Mouse (Mus musculus) intestine, embryonic 14.5 days (tissue): ENCODE measurements around the gene Wasf2. TPM values are rescaled to one million over a fixed set of nuclear protein-coding genes. Genes with fewer than 3 reads are reported as not detected.

ENCODE experiments used
- ATAC-seq: fragments of 200-750 bp; cut with Nextera tagmentation; replicated peaks from 2 replicates; pipeline ENCODE4 v1.8.0; 2017; ENCODE audit warnings: low read depth, moderate number of reproducible peaks, moderate TSS enrichment, moderate library complexity; ENCODE audit not compliant: low FRiP score, low TSS enrichment
- DNase-seq: peaks from one replicate; pipeline ENCODE4 v3.0.0-alpha.2; 2018; ENCODE audit warnings: low spot score
- H3K27ac ChIP-seq: fragments of 300-500 bp; sonication (generic); 2 replicates; pipeline ENCODE4 v1.5.1; 2014; ENCODE audit warnings: low read depth, mild to moderate bottlenecking, control low read depth
- H3K27me3 ChIP-seq: fragments of 300-500 bp; sonication (generic); replicated peaks from 2 replicates; pipeline ENCODE4 v1.6.1; 2014; ENCODE audit warnings: low read length, control low read depth; ENCODE audit not compliant: control insufficient read depth, insufficient read depth
- H3K36me3 ChIP-seq: fragments of 300-500 bp; sonication (generic); 2 replicates; pipeline ENCODE4 v1.6.1; 2014; ENCODE audit warnings: low read length, control low read depth; ENCODE audit not compliant: control insufficient read depth, insufficient read depth
- H3K4me1 ChIP-seq: fragments of 300-500 bp; sonication (generic); replicated peaks from 2 replicates; pipeline ENCODE4 v1.6.1; 2014; ENCODE audit warnings: low read length, control low read depth, mixed read lengths; ENCODE audit not compliant: control insufficient read depth, insufficient read depth
- H3K4me2 ChIP-seq: fragments of 300-500 bp; sonication (generic); 2 replicates; pipeline ENCODE4 v1.6.1; 2014; ENCODE audit warnings: low read length
- H3K4me3 ChIP-seq: fragments of 300-500 bp; sonication (generic); 2 replicates; pipeline ENCODE4 v1.5.1; 2014; ENCODE audit warnings: low read depth, low read length, control low read depth, mixed read lengths
- H3K9ac ChIP-seq: fragments of 300-500 bp; sonication (generic); 2 replicates; pipeline ENCODE4 v1.6.1; 2014; ENCODE audit warnings: mild to moderate bottlenecking, low read length
- H3K9me3 ChIP-seq: fragments of 300-500 bp; sonication (generic); 2 replicates; pipeline ENCODE4 v1.6.1; 2016; ENCODE audit warnings: low read length, control low read depth; ENCODE audit not compliant: control insufficient read depth
- WGBS: fragments of 180-500 bp; shearing (Covaris S2); extraction: QIAGEN DNeasy Blood & Tissue Kit; methylation state at CpG from one replicate; pipeline ENCODE4 v1.1.7; 2014; 5-methylcytosine and 5-hydroxymethylcytosine counted together
- polyA plus RNA-seq: library from polyadenylated mRNA; unstranded; fragments of >200 nt; fragmentation: Nextera tagmentation; extraction: Ambion mirVana; gene quantifications from 2 replicates; pipeline ENCODE4 v1.2.1, GENCODE M21; 2014

The Wasf2 gene
- polyA plus RNA-seq, 1 experiment from 2014 or later, result 79.6 TPM

DNA sequence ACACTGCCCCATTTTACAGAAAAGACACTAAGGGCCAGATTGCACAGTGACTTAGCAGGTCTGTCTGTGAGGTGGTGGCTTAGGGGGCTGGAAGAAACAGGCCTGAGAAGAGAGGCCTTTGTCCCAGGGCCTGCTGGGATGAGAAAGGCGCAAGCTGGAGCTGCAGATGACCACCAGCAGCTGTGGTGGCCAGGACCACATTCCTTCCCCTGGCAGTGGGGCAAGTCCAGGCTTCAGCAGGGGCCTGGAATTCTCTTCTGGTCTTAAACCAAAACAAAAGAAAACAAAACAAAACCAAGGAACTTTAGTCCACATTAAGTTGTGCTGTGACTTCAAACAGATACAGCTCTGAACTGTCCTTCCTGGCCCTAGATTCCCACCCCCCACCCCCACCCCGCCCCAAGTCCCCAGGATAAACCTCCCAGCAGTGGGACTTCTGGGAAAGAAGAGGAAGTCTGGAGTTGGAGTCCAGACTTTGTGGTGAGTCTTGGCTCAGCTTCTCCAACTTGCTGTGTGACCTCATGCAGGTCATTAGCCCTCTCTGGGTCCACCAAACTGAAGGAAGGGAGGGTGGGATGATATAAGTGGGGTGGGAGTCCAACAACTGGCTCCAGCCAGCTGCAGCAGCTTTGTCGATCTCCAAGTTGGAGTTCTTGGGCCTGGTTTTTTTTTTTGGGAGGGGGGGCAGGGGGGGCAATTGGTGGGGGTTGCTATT lies 13.4 kb upstream of the Wasf2 start:
- peaks cover 22% of the 10 kb centered on the region for H3K4me1 ChIP-seq
- H3K9me3 ChIP-seq, result no peaks in the 10 kb centered on the region
- H3K4me3 ChIP-seq, result no peak overlapping the region
- no peak overlapping the region for H3K9ac ChIP-seq
- H3K27ac ChIP-seq, result peak overlapping the region; percentile 81
- ATAC-seq (no peak), DNase-seq (no peak)
- no peaks in the 10 kb centered on the region for H3K36me3 ChIP-seq
- WGBS, result 35% methylated on average over 3 of the region's 3 CpGs
- no peaks in the 10 kb centered on the region for H3K27me3 ChIP-seq
- H3K4me2 ChIP-seq, result peak overlapping the region; percentile 20; the same call in 1 of the 2 replicates

DNA sequence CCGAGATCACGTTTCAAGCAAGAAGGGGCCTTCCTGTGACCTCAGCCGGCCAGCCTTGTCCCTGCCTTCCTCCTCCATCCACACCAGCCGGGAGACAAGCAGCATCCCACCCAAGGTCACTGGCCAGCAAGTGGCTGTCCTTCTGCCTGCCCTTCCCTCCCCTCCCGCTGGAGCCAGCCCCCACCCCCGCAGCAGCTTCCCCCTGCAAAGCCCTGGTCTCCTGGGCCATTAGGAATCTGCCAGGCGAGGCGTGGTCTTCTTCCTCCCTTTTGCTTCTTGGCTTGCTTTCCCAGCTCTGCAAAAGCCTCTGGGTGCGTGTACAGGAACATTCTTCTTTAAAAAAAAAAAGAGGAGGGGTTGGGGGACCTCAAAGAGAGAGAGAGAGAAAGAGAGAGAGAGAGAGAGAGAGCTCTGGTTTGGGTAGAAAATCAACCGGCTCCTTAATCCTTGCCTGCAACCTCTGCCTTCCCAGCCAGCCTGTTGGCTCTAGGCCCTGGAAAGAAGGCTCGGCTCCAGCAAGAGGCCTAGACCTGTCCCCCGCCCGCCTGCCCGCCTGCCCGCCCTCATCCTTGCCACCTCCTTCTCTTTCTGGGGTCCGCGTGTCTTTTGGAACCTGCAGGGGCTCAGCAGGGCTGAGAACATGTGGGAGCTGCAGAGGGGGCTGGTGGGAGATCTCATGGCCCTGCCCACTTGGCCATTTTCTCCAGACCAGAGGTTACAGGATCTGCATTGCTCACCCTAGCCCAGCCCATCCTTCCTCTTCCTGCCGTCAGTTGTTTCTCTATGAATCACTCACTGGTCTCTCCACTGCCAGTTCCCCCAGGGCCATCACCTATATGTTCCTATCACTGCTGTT lies 12.5 kb upstream of the Wasf2 start:
- Histone ChIP-seq H3K27ac (peak overlapping the region; percentile 81), H3K4me3 (no peak overlapping the region), H3K9ac (no peak overlapping the region), H3K27me3 (no peaks in the 10 kb centered on the region), H3K36me3 (no peaks in the 10 kb centered on the region), H3K4me1 (peaks cover 26% of the 10 kb centered on the region), H3K4me2 (peak overlapping the region; percentile 20; the same call in 1 of the 2 replicates), H3K9me3 (no peaks in the 10 kb centered on the region)
- WGBS, result 17% methylated on average over 18 of the region's 18 CpGs
- ATAC-seq, result 0 out of 2 replicates have a peak, but pooled peaks have one; percentile 25
- peak; percentile 73 for DNase-seq

DNA sequence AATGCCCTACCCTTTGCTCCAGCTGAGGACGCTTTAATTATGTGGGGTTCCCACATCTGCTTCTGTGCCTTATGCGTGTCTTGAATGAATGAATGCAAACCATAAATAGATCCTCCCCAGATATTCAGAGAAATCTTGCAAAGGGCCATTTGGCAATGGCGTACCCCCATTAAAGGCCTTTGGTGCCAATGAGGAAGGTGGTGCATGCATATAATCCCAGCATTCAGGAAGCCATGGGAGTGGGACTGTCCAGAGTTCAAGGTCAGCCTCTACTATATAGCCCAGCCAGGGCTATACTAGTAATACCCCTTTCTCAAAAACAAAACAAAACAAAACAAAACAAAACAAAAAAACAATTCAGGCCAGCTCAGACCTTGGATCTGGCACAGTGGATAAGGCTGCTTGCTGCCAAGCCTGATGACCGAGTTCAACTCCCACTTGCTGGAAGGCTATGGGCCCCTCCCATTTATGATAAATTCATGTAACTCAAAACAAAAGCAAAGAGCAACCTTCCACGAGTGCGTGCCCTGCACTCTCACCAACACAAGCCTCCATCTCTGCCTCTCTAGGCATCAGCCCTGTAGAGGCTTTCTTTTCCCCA lies 11.4 kb upstream of the Wasf2 start:
- Histone ChIP-seq H3K27ac (no peak overlapping the region), H3K27me3 (no peaks in the 10 kb centered on the region), H3K4me1 (peaks cover 26% of the 10 kb centered on the region), H3K9ac (no peak overlapping the region), H3K4me2 (no peak overlapping the region), H3K36me3 (no peaks in the 10 kb centered on the region), H3K4me3 (no peak overlapping the region), H3K9me3 (0 out of 2 replicates have a peak, but pooled peaks cover 1% of the 10 kb centered on the region)
- ATAC-seq (no peak), DNase-seq (no peak)
- 84% methylated on average over 6 of the region's 6 CpGs for WGBS

DNA sequence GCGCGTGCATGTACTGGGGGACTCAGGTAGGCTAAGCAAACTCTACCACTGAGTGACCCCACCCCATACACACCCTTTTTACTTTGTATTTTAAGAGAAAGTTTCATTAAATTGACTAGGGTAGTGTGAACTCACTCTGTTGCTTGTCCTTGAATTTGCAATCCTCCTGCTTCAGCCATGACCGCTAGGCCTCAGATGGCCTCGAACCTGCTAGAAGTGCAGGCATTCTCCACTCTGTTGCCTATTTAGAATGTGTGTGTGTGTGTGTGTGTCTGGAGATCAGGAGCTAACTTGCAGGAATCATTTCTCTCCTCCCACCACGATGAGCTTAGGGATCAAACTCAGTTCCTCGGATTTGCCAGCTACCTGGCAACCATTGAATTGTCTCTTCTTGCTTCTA lies 10.7 kb upstream of the Wasf2 start:
- Histone ChIP-seq H3K4me2 (no peak overlapping the region), H3K27me3 (no peaks in the 10 kb centered on the region), H3K4me3 (no peak overlapping the region), H3K36me3 (no peaks in the 10 kb centered on the region), H3K9ac (no peak overlapping the region), H3K27ac (no peak overlapping the region), H3K4me1 (peaks cover 26% of the 10 kb centered on the region), H3K9me3 (0 out of 2 replicates have a peak, but pooled peaks cover 6% of the 10 kb centered on the region)
- 83% methylated on average over 6 of the region's 6 CpGs for WGBS
- DNase-seq, result no peak
- no peak for ATAC-seq

DNA sequence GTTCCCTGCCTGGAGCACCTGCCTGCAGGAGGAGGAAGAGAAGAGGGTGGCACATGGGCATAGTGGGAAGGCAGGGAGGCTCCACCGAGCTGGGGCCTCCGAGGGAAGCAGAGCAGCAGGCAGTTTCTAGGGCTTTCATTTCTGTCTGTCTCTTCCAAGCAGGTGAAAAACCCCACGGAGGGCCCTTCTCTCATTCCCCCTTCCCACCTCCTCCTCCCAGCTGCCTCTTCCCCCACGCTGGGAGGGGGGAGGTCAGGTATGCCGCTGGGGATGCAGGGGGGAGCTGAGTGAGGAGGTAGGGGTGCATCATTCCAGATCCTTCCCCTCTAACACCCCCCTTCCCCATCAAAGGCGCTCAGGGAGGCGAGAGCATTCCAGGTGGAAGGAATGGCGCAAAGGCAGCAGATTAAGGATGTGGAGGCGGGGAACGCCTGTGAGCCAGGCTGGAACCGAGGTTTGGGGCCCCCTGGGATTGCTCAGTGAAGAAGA lies 9.4 kb upstream of the Wasf2 start:
- Histone ChIP-seq H3K9me3 (0 out of 2 replicates have a peak, but pooled peaks cover 6% of the 10 kb centered on the region), H3K27me3 (no peaks in the 10 kb centered on the region), H3K27ac (no peak overlapping the region), H3K4me3 (no peak overlapping the region), H3K4me2 (no peak overlapping the region), H3K9ac (no peak overlapping the region), H3K36me3 (no peaks in the 10 kb centered on the region), H3K4me1 (peaks cover 26% of the 10 kb centered on the region)
- peak; percentile 61 for DNase-seq
- WGBS, result 12% methylated on average over 11 of the region's 11 CpGs
- ATAC-seq, result peak; percentile 25; the same call in 1 of the 2 replicates

DNA sequence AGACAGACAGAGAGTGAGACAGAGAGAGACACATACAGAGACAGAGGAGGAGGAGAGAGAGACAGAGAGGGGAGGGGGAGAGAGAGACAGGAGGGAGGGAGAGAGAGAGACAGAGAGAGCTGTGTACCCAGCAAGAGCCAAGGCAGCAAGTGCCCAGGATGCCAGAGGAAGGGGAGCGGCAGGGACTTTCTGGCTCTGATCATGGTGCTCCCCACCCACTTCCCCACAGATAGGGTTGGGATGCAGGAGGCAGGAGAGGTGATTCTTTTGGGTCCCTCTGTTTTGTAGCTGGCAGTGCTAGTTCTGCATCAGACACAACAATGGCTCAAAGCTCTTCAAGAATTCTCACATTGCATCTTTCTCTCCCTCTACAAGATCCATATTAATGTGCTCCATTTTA lies 8.9 kb upstream of the Wasf2 start:
- no peak overlapping the region for H3K4me2 ChIP-seq
- H3K27ac ChIP-seq, result no peak overlapping the region
- no peaks in the 10 kb centered on the region for H3K36me3 ChIP-seq
- ATAC-seq (no peak), DNase-seq (peak; percentile 48)
- H3K9ac ChIP-seq, result no peak overlapping the region
- peaks cover 26% of the 10 kb centered on the region for H3K4me1 ChIP-seq
- 62% methylated on average over 1 of the region's 1 CpGs for WGBS
- H3K27me3 ChIP-seq, result no peaks in the 10 kb centered on the region
- H3K9me3 ChIP-seq, result 0 out of 2 replicates have a peak, but pooled peaks cover 6% of the 10 kb centered on the region
- H3K4me3 ChIP-seq, result no peak overlapping the region

DNA sequence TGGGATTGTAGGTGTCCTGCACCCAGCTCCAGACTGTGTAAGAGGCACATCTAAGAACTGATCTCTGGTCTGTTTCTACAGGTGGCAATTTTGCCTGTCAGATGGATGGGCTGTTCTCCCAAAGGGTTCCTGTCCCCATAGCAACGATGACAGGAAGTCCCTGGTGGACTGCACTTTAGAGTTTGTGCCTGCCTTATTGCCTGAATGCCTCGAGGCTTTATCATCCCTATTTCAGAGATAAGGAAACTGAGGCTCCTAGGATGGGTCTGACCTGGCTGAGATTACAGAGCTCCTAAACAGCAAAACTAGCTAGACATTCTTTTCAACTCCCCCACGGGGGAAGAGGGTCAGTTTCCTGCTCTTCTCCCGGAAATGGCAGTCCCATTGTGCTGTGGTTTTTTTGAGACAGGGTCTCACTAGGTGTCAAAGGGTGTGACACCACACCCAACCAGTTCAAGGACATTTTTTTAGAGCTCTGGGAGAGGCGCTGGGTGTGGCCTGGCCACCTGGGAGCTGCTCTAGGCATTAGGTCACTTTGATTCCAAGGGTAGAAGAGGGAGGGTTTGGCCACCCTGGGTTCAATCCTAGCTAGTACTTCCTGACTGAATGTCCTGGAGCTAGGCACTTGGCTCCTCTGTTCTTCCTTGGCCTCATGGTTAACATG lies 8.2 kb upstream of the Wasf2 start:
- no peak overlapping the region for H3K4me2 ChIP-seq
- ATAC-seq (no peak), DNase-seq (peak; percentile 55)
- no peaks in the 10 kb centered on the region for H3K27me3 ChIP-seq
- H3K9me3 ChIP-seq, result 0 out of 2 replicates have a peak, but pooled peaks cover 6% of the 10 kb centered on the region
- H3K4me3 ChIP-seq, result no peak overlapping the region
- no peaks in the 10 kb centered on the region for H3K36me3 ChIP-seq
- 31% methylated on average over 5 of the region's 5 CpGs for WGBS
- peak overlapping the region; percentile 1; the same call in 1 of the 2 replicates for H3K27ac ChIP-seq
- H3K9ac ChIP-seq, result no peak overlapping the region
- H3K4me1 ChIP-seq, result peaks cover 19% of the 10 kb centered on the region

DNA sequence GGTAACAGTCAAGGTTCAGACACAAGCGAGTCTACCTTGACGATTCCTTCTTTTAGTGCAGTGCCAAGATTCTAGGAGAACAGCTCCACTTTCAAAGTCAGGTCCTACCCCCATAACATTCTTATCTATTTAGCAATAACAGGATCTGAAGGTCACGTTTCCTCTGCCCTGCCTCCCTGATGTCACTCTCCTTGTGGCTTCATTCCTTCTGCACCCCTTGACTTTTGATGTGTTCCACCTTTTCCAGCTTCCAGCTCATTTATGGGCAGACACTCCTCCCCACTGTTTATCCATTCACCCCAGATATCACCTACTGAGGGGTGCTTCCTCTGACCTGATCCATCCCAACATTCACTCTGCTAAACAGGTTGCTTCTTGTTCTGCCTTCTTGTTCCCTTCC lies 3.2 kb upstream of the Wasf2 start:
- DNase-seq (no peak), ATAC-seq (no peak)
- 64% methylated on average over 3 of the region's 3 CpGs for WGBS
- Histone ChIP-seq H3K4me1 (peaks cover 8% of the 10 kb centered on the region; the same call in 1 of the 2 replicates), H3K4me2 (no peak overlapping the region), H3K4me3 (no peak overlapping the region), H3K27ac (no peak overlapping the region), H3K27me3 (no peaks in the 10 kb centered on the region), H3K36me3 (no peaks in the 10 kb centered on the region), H3K9ac (no peak overlapping the region), H3K9me3 (0 out of 2 replicates have a peak, but pooled peaks cover 6% of the 10 kb centered on the region)
